Mouse (Mus musculus): Measurements from ENCODE around the gene Rack1. TPM values are rescaled to one million over a fixed set of nuclear protein-coding genes. Genes with fewer than 3 reads are reported as not detected.
"Not testable (repeated sequence)": the region's sequence is repeated elsewhere in the genome, so short reads cannot be mapped to it uniquely, and the experiment has no call there.

The Rack1 gene
- polyA plus RNA-seq, 1 experiment from 2014 or later = 806 TPM

DNA sequence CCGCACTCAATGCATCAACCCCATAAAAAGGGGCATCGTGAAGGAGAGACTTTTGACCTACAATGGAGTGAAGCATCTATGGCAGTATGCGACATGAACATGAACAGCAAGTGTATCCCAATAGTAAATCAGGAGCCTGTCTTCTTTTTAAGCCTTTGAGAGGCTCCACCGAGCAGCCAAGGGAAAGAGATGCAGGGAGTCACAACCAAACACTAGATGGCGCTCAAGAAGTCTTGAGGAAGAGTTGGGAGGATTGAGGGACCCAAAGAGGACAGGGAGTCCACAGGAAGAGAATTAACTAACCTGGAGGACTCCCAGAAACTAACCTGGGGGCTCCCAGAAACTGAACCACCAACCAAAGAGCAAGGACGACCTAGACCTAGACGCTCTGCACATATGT lies 20.7 kb upstream of the Rack1 start:
- Histone ChIP-seq H3K4me2 (no peak overlapping the region), H3K36me3 (no peaks in the 10 kb centered on the region), H3K4me3 (no peak overlapping the region), H3K4me1 (peaks cover 2% of the 10 kb centered on the region; the same call in 1 of the 2 replicates), H3K9me3 (no peaks in the 10 kb centered on the region), H3K27ac (no peak overlapping the region), H3K9ac (no peak overlapping the region), H3K27me3 (no peaks in the 10 kb centered on the region)
- ATAC-seq (ENCODE audit: insufficient number of reproducible peaks, insufficient read depth, low FRiP score, low TSS enrichment, low read depth) = no peak
- 39% methylated on average over 7 of the region's 7 CpGs for WGBS

DNA sequence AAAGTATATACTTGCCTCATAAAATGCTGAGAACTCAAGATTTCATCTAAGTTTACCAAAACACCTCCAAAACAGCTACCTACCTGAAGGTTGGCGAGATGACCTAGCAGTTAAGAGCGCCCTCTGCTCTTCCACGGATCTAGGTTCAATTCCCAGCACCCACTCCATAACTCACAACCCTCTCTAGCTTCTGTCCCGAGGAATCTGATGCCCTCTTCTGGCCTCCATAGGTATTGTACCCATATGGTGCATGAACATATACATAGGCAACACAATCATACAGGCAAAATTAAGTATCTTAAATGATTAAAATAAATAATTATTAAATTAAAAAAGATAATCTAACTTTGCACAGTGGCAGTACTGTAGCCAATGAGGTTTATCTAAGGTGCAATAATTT lies 17.9 kb upstream of the Rack1 start:
- Histone ChIP-seq H3K36me3 (no peaks in the 10 kb centered on the region), H3K9ac (no peak overlapping the region), H3K27ac (no peak overlapping the region), H3K9me3 (no peaks in the 10 kb centered on the region), H3K4me1 (no peaks in the 10 kb centered on the region), H3K4me3 (no peak overlapping the region), H3K4me2 (no peak overlapping the region), H3K27me3 (no peaks in the 10 kb centered on the region)
- WGBS = 82% methylated on average over 4 of the region's 4 CpGs
- ATAC-seq (ENCODE audit: insufficient number of reproducible peaks, insufficient read depth, low FRiP score, low TSS enrichment, low read depth) = no peak

DNA sequence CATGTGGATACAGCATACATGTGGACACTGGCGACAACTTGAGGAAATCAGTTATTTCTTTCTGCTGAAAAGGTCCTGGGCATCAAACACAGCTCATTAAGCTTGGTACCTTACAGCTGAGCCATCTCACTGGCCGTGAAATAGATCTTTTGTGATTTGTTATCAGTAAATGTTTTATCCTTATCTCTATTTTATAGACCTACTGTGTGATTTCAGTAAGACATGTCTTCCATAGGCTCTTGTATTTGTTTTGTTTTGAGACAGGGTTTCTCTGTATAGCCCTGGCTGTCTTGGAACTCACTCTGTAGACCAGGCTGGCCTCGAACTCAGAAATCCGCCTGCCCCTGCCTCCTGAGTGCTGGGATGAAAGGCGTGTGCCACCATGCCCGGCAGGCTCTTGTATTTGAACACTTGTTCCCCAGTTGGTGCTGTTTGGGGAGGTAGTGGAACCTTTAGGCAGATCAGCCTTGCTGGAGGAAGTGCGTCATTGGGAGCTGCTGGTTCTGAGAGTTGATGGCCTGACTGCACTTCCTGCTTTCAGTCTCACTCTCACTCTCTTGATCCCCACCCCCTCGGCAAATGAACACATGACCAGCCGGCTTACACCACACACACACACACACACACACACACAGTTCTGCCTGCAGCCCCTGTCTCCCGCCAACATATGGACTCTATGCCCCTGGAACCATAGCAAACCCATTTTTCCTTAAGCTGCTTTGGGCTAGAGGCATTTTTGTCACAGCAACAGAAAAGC lies 12.5 kb upstream of the Rack1 start:
- WGBS = 44% methylated on average over 10 of the region's 10 CpGs
- no peaks in the 10 kb centered on the region for H3K36me3 ChIP-seq
- H3K4me1 ChIP-seq = no peaks in the 10 kb centered on the region; the same call in 1 of the 2 replicates
- no peak overlapping the region for H3K27ac ChIP-seq
- 0 out of 2 replicates have a peak overlapping the region, but pooled peaks have one; percentile 21 for H3K9ac ChIP-seq
- H3K4me2 ChIP-seq = peak overlapping the region; percentile 61
- H3K9me3 ChIP-seq = no peaks in the 10 kb centered on the region
- no peak for ATAC-seq (ENCODE audit: insufficient number of reproducible peaks, insufficient read depth, low FRiP score, low TSS enrichment, low read depth)
- no peaks in the 10 kb centered on the region for H3K27me3 ChIP-seq
- peak overlapping the region; percentile 42; the same call in 1 of the 2 replicates for H3K4me3 ChIP-seq

DNA sequence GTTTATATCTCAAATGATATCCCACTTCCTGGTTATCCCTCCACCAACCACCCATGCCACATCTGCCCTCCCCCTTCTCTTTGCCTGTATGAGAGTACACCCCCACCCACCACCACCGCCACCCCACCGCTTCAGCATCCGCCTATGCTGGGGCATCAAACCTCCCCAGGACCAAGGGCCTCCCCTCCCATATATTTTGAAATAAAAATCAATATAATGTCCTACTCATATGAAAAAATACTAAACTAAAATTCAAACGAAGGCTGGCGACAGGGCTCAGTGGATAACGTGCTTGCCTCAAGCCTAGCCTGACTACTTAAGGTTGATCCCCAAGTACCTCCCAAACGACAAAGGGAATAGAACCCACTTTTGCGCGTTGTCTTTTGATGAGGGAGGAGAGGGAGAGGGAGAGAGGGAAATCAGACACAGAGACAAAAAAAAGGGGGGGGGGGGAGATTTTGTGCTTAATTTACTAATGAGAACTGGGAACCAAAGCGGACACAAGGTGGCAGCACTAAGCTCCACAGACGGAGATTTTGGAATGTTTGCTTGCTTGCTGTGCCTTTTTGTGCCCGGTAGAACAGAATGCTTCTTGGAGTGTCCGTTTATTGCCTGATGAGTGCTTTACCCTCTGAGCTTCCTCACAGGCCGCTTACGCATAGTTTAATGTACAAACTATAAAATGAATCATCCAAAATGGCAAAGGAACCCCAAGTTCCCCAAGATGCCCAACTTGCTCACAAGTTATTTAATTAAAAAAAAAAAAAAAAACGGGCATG lies 11.6 kb upstream of the Rack1 start:
- Histone ChIP-seq H3K9me3 (no peaks in the 10 kb centered on the region), H3K4me2 (peak overlapping the region; percentile 61), H3K27ac (no peak overlapping the region), H3K4me3 (peak overlapping the region; percentile 42), H3K36me3 (no peaks in the 10 kb centered on the region), H3K4me1 (no peaks in the 10 kb centered on the region; the same call in 1 of the 2 replicates), H3K9ac (peak overlapping the region; percentile 62; the same call in 1 of the 2 replicates), H3K27me3 (no peaks in the 10 kb centered on the region)
- 5% methylated on average over 16 of the region's 16 CpGs for WGBS
- 0 out of 2 replicates have a peak, but pooled peaks have one; percentile 57 for ATAC-seq (ENCODE audit: insufficient number of reproducible peaks, insufficient read depth, low FRiP score, low TSS enrichment, low read depth)

GRCm38 (mm10) chr11:48789215-48789614 lies 10.9 kb upstream of the Rack1 start:
- no peaks in the 10 kb centered on the region for H3K9me3 ChIP-seq
- H3K4me2 ChIP-seq = no peak overlapping the region
- 81% methylated on average over 5 of the region's 5 CpGs for whole genome bisulfite sequencing
- H3K27me3 ChIP-seq = no peaks in the 10 kb centered on the region
- no peaks in the 10 kb centered on the region; the same call in 1 of the 2 replicates for H3K4me1 ChIP-seq
- H3K4me3 ChIP-seq = no peak overlapping the region
- H3K36me3 ChIP-seq = no peaks in the 10 kb centered on the region
- H3K9ac ChIP-seq = no peak overlapping the region
- H3K27ac ChIP-seq = no peak overlapping the region
- no peak for ATAC-seq (ENCODE audit: insufficient number of reproducible peaks, insufficient read depth, low FRiP score, low TSS enrichment, low read depth)

DNA sequence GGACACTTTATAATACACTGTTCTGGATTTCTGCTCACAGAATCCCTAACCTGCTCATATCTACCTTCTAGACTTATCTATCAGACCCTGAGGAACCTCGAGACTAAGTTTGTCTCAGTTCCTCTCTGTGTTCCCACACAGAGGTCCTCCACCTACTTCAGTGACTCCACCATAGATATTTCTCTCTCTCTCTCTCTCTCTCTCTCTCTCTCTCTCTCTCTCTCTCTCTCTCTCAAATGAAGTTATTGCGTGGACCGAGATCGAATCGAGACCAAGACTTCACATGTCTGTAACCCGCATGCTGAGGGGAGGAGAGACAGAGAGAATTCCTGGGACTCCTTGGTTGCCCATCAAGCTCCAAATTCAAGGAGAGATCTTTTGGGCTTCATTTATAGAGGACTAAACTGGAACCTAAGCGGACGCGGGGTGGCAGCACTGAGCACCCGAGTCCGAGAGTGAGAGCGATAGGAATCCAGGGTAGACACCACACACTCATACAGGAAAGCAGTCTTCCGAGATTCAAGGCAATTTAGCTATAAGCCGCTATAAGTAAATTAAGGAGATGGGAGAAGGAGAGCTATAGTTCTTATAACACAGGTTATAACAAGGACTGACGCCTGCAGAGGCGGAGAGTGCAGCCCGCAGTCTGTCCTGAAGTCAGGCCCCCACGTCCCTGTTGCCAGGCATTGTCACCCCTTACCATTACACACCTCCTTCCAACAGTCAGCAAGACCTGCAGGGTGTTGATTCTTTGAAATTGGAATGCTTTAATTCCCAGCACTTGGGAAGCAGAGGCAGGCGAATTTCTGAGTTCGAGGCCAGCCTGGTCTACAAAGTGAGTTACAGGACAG lies 9.9 kb upstream of the Rack1 start:
- H3K9ac ChIP-seq = peak overlapping the region; percentile 59
- 15% methylated on average over 20 of the region's 20 CpGs for WGBS
- no peak for ATAC-seq (ENCODE audit: insufficient number of reproducible peaks, insufficient read depth, low FRiP score, low TSS enrichment, low read depth)

DNA sequence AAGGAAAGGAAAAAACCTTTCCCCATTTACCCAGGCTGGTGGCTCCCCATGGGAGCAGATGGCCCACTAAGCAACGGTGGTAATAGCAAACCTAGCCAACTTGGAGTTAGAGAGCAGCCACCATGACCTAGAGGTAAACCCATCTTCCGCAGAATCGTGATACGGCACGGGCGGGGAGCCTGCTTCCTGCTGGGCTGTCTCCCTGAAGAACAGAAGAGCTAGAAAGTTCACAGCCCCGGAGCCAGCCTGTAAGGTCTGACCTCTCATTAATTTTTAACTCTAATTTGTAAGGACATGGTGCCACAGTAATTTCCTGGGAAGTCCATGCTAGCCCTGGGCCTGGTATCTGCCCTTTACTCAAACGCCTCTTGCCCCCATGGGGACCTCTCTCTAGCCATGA lies 9.2 kb upstream of the Rack1 start:
- Histone ChIP-seq H3K9me3 (no peaks in the 10 kb centered on the region), H3K4me2 (no peak overlapping the region), H3K4me3 (no peak overlapping the region), H3K27ac (no peak overlapping the region), H3K9ac (no peak overlapping the region), H3K4me1 (no peaks in the 10 kb centered on the region; the same call in 1 of the 2 replicates), H3K36me3 (no peaks in the 10 kb centered on the region), H3K27me3 (no peaks in the 10 kb centered on the region)
- no peak for ATAC-seq (ENCODE audit: insufficient number of reproducible peaks, insufficient read depth, low FRiP score, low TSS enrichment, low read depth)
- WGBS = 65% methylated on average over 8 of the region's 8 CpGs

More for the DNA sequence above, 9.9 kb upstream of the Rack1 start:
- H3K27ac ChIP-seq = no peak overlapping the region
- peak overlapping the region; percentile 57 for H3K4me2 ChIP-seq
- H3K36me3 ChIP-seq = no peaks in the 10 kb centered on the region
- no peaks in the 10 kb centered on the region; the same call in 1 of the 2 replicates for H3K4me1 ChIP-seq
- H3K27me3 ChIP-seq = no peaks in the 10 kb centered on the region
- peak overlapping the region; percentile 27 for H3K4me3 ChIP-seq
- H3K9me3 ChIP-seq = no peaks in the 10 kb centered on the region

DNA sequence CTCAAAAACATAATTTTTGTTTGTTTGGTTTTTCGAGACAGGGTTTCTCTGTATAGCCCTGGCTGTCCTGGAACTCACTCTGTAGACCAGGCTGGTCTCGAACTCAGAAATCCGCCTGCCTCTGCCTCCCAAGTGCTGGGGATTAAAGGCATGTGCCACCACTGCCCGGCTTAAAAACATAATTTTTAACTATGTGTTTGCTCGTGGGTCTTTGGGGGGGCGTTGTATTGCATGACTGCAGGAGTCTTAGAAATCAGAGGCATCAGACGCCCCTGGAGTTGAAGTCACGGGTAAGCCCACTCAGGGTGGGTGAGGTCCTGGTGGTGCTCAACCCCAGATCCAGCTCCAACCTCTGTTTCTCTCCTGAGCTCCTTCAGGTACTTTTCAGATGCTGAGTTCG lies 8.2 kb upstream of the Rack1 start:
- not testable (repeated sequence) for ATAC-seq (ENCODE audit: insufficient number of reproducible peaks, insufficient read depth, low FRiP score, low TSS enrichment, low read depth); H3K4me3 ChIP-seq; H3K36me3 ChIP-seq; H3K27me3 ChIP-seq; H3K9ac ChIP-seq; H3K4me1 ChIP-seq; H3K4me2 ChIP-seq; H3K9me3 ChIP-seq; H3K27ac ChIP-seq
- WGBS = 85% methylated on average over 9 of the region's 9 CpGs

- H3K4me1 ChIP-seq = peaks cover 4% of the 10 kb centered on the region; the same call in 1 of the 2 replicates
- no peaks in the 10 kb centered on the region for H3K36me3 ChIP-seq
- no peak overlapping the region for H3K4me3 ChIP-seq
- 93% methylated on average over 3 of the region's 3 CpGs for WGBS
- no peak overlapping the region for H3K27ac ChIP-seq
- no peak overlapping the region for H3K4me2 ChIP-seq
- H3K9ac ChIP-seq = no peak overlapping the region
- H3K27me3 ChIP-seq = no peaks in the 10 kb centered on the region
- H3K9me3 ChIP-seq = no peaks in the 10 kb centered on the region
- ATAC-seq (ENCODE audit: insufficient number of reproducible peaks, insufficient read depth, low FRiP score, low TSS enrichment, low read depth) = no peak
These were observed 6.9 kb upstream of the Rack1 start for GRCm38 (mm10) chr11:48793184-48793583.

- Histone ChIP-seq H3K36me3 (no peaks in the 10 kb centered on the region), H3K9me3 (no peaks in the 10 kb centered on the region), H3K27ac (no peak overlapping the region), H3K4me2 (no peak overlapping the region), H3K4me3 (no peak overlapping the region), H3K9ac (no peak overlapping the region), H3K27me3 (no peaks in the 10 kb centered on the region), H3K4me1 (peaks cover 13% of the 10 kb centered on the region)
- ATAC-seq (ENCODE audit: insufficient number of reproducible peaks, insufficient read depth, low FRiP score, low TSS enrichment, low read depth) = no peak
- WGBS = 85% methylated on average over 7 of the region's 7 CpGs
These were observed 4.9 kb upstream of the Rack1 start for GRCm38 (mm10) chr11:48795221-48795620.

GRCm38 (mm10) chr11:48796290-48796689 lies 3.8 kb upstream of the Rack1 start:
- Histone ChIP-seq H3K27me3 (no peaks in the 10 kb centered on the region), H3K9ac (no peak overlapping the region), H3K36me3 (no peaks in the 10 kb centered on the region), H3K9me3 (no peaks in the 10 kb centered on the region), H3K4me3 (no peak overlapping the region; the same call in 1 of the 2 replicates), H3K4me2 (no peak overlapping the region), H3K4me1 (peaks cover 15% of the 10 kb centered on the region), H3K27ac (no peak overlapping the region)
- no peak for ATAC-seq (ENCODE audit: insufficient number of reproducible peaks, insufficient read depth, low FRiP score, low TSS enrichment, low read depth)
- WGBS = 77% methylated on average over 4 of the region's 4 CpGs
